In genomic region chr7:12921318-12921704, GRCm38 (mm10) we compare ENCODE assay signal across 8 mouse cellular contexts. TPM values are rescaled to one million over a fixed set of nuclear protein-coding genes. Genes with fewer than 3 reads are reported as not detected.
A peak's percentile ranks its signal among the peaks of the same experiment; 100 is the strongest.
DNase-seq lines count a peak whose midpoint lies in the region; ATAC-seq and TF ChIP-seq lines count a peak whose summit lies in the region.

No protein-coding gene starts in this region.

- DNase-seq in kidney, adult 18-20 months = no peak
- DNase-seq in brain, embryonic 14.5 days (ENCODE audit: low read depth) = no peak
- DNase-seq in midbrain, embryonic 14.5 days = no peak
- DNase-seq in embryo, embryonic 11 days = no peak
- no peak for DNase-seq in gastrocnemius, adult 18-20 months (ENCODE audit: low spot score)

- no peaks in the 10 kb centered on the region for H3K9me3 ChIP-seq in kidney, embryonic 15.5 days (replicated peaks)
- H3K9me3 ChIP-seq in hindbrain, embryonic 13.5 days = no peaks in the 10 kb centered on the region
- H3K9me3 ChIP-seq in midbrain, embryonic 14.5 days (ENCODE audit: control insufficient read depth, low read length) = no peaks in the 10 kb centered on the region

- peaks cover 24% of the 10 kb centered on the region for H3K4me1 ChIP-seq in kidney, embryonic 15.5 days
- peaks cover 16% of the 10 kb centered on the region for H3K4me1 ChIP-seq in hindbrain, embryonic 13.5 days (replicated peaks)
- H3K4me1 ChIP-seq in midbrain, embryonic 14.5 days (ENCODE audit: control insufficient read depth, insufficient read depth, low read length) = peaks cover 10% of the 10 kb centered on the region

- H3K36me3 ChIP-seq in kidney, embryonic 15.5 days = peaks cover 34% of the 10 kb centered on the region
- peaks cover 32% of the 10 kb centered on the region for H3K36me3 ChIP-seq in hindbrain, embryonic 13.5 days
- peaks cover 32% of the 10 kb centered on the region for H3K36me3 ChIP-seq in midbrain, embryonic 14.5 days (ENCODE audit: control insufficient read depth, insufficient read depth, low read length)

- H3K4me2 ChIP-seq in kidney, embryonic 15.5 days = peak overlapping the region; percentile 87
- peak overlapping the region; percentile 78 for H3K4me2 ChIP-seq in hindbrain, embryonic 13.5 days
- peak overlapping the region; percentile 95 for H3K4me2 ChIP-seq in midbrain, embryonic 14.5 days (ENCODE audit: low read length)

- H3K27ac ChIP-seq in kidney, embryonic 15.5 days = peak overlapping the region; percentile 98
- H3K27ac ChIP-seq in hindbrain, embryonic 13.5 days = peak overlapping the region; percentile 96
- H3K27ac ChIP-seq in midbrain, embryonic 14.5 days (replicated peaks; ENCODE audit: low read depth, low read length) = peak overlapping the region; percentile 89

- ATAC-seq in kidney, embryonic 15.5 days (replicated peaks; ENCODE audit: low FRiP score) = peak; percentile 17
- ATAC-seq in hindbrain, embryonic 13.5 days (ENCODE audit: low FRiP score) = peak; percentile 12
- ATAC-seq in midbrain, embryonic 14.5 days (ENCODE audit: low FRiP score, low TSS enrichment) = no peak
- ATAC-seq in CD4-positive, CD25-positive, alpha-beta regulatory T cell, adult 4 months = no peak

- 0% methylated on average over 3 of the region's 3 CpGs for WGBS in kidney, embryonic 15.5 days
- WGBS in hindbrain, embryonic 13.5 days = 0% methylated on average over 3 of the region's 3 CpGs
- WGBS in midbrain, embryonic 14.5 days = 4% methylated on average over 3 of the region's 3 CpGs

- no peak for TF ChIP-seq CTCF in brain, embryonic 14.5 days (IDR thresholded peaks at IDR 0.05; ENCODE audit: borderline replicate concordance, extremely low read depth, insufficient read depth, insufficient read length)

- H3K9ac ChIP-seq in kidney, embryonic 15.5 days = peak overlapping the region; percentile 85
- peak overlapping the region; percentile 87 for H3K9ac ChIP-seq in hindbrain, embryonic 13.5 days
- H3K9ac ChIP-seq in midbrain, embryonic 14.5 days (replicated peaks; ENCODE audit: low read length) = peak overlapping the region; percentile 71

- TF ChIP-seq POLR2A in brain, embryonic 14.5 days (IDR thresholded peaks at IDR 0.05; ENCODE audit: borderline replicate concordance, extremely low read depth, insufficient read depth, insufficient read length, poor library complexity, severe bottlenecking) = 0 out of 2 replicates have a peak, but pooled peaks have one; percentile 7

- H3K4me3 ChIP-seq in kidney, embryonic 15.5 days (replicated peaks) = peak overlapping the region; percentile 78
- H3K4me3 ChIP-seq in hindbrain, embryonic 13.5 days = peak overlapping the region; percentile 89
- peak overlapping the region; percentile 78 for H3K4me3 ChIP-seq in midbrain, embryonic 14.5 days (replicated peaks; ENCODE audit: low read depth, low read length)

- H3K27me3 ChIP-seq in kidney, embryonic 15.5 days = no peaks in the 10 kb centered on the region
- H3K27me3 ChIP-seq in hindbrain, embryonic 13.5 days = peaks cover 17% of the 10 kb centered on the region
- peaks cover 5% of the 10 kb centered on the region; the same call in 1 of the 2 replicates for H3K27me3 ChIP-seq in midbrain, embryonic 14.5 days (ENCODE audit: control insufficient read depth, insufficient read depth, low read length)

RNA-seq across cellular contexts. Expression of gene Rps5, which starts 0.8 kb away (rescaled TPM):
- 1,034 and 1,085 TPM in 2 replicates for polyA plus RNA-seq in kidney, embryonic 15.5 days (2015; fragmentation: Nextera tagmentation; extraction: Ambion mirVana)
- 2,137 and 2,684 TPM in 2 replicates for polyA plus RNA-seq in brain, embryonic 14.5 days (2012; rRNA removed)
- 661 and 665 TPM in 2 replicates for polyA plus RNA-seq in hindbrain, embryonic 13.5 days (2015; fragmentation: Nextera tagmentation; extraction: Ambion mirVana)
- 749 and 858 TPM in 2 replicates for polyA plus RNA-seq in midbrain, embryonic 14.5 days (2014; fragmentation: Nextera tagmentation; extraction: Ambion mirVana)
- polyA plus RNA-seq in CD4-positive, CD25-positive, alpha-beta regulatory T cell, adult 4 months (2017; shearing (Covaris generic)) = 1,000 to 10,000 TPM; 2,766 to 2,852 TPM
- total RNA-seq in gastrocnemius, adult 18-20 months (2021) = 100 to 1,000 TPM; 586 to 589 TPM

RNA-seq across cellular contexts. Expression of gene Rnf225, which starts 5.9 kb away (rescaled TPM):
- polyA plus RNA-seq in kidney, embryonic 15.5 days (2015; fragmentation: Nextera tagmentation; extraction: Ambion mirVana) = 0.45 and 0.77 TPM in 2 replicates
- 2.6 and 3.3 TPM in 2 replicates for polyA plus RNA-seq in brain, embryonic 14.5 days (2012; rRNA removed)
- 0.70 TPM in 2 replicates for polyA plus RNA-seq in hindbrain, embryonic 13.5 days (2015; fragmentation: Nextera tagmentation; extraction: Ambion mirVana)
- polyA plus RNA-seq in midbrain, embryonic 14.5 days (2014; fragmentation: Nextera tagmentation; extraction: Ambion mirVana) = 0.64 and 0.66 TPM in 2 replicates
- polyA plus RNA-seq in CD4-positive, CD25-positive, alpha-beta regulatory T cell, adult 4 months (2017; shearing (Covaris generic)) = not detected
- total RNA-seq in gastrocnemius, adult 18-20 months (2021) = under 1 TPM; 0.46 to 0.59 TPM

RNA-seq across cellular contexts. Expression of gene Zscan22, which starts 23.7 kb away (rescaled TPM):
- 19.3 and 19.9 TPM in 2 replicates for polyA plus RNA-seq in kidney, embryonic 15.5 days (2015; fragmentation: Nextera tagmentation; extraction: Ambion mirVana)
- polyA plus RNA-seq in brain, embryonic 14.5 days (2012; rRNA removed) = 14.2 and 17.8 TPM in 2 replicates
- 10.6 and 10.9 TPM in 2 replicates for polyA plus RNA-seq in hindbrain, embryonic 13.5 days (2015; fragmentation: Nextera tagmentation; extraction: Ambion mirVana)
- 9.9 and 13.0 TPM in 2 replicates for polyA plus RNA-seq in midbrain, embryonic 14.5 days (2014; fragmentation: Nextera tagmentation; extraction: Ambion mirVana)
- polyA plus RNA-seq in CD4-positive, CD25-positive, alpha-beta regulatory T cell, adult 4 months (2017; shearing (Covaris generic)) = 10 to 100 TPM in 1 of 2 experiments, 1 to 10 TPM in 1; 8.2 to 15.0 TPM
- 1 to 10 TPM; 2.8 to 3.4 TPM for total RNA-seq in gastrocnemius, adult 18-20 months (2021)

RNA-seq across cellular contexts. Expression of gene Zfp128, which starts 40.3 kb away (rescaled TPM):
- polyA plus RNA-seq in kidney, embryonic 15.5 days (2015; fragmentation: Nextera tagmentation; extraction: Ambion mirVana) = 3.7 and 3.8 TPM in 2 replicates
- 9.4 and 10.5 TPM in 2 replicates for polyA plus RNA-seq in brain, embryonic 14.5 days (2012; rRNA removed)
- polyA plus RNA-seq in hindbrain, embryonic 13.5 days (2015; fragmentation: Nextera tagmentation; extraction: Ambion mirVana) = 7.0 and 7.3 TPM in 2 replicates
- 8.6 and 9.0 TPM in 2 replicates for polyA plus RNA-seq in midbrain, embryonic 14.5 days (2014; fragmentation: Nextera tagmentation; extraction: Ambion mirVana)
- polyA plus RNA-seq in CD4-positive, CD25-positive, alpha-beta regulatory T cell, adult 4 months (2017; shearing (Covaris generic)) = 1 to 10 TPM; 1.0 to 1.7 TPM
- total RNA-seq in gastrocnemius, adult 18-20 months (2021) = 1 to 10 TPM; 1.8 to 2.2 TPM

RNA-seq across cellular contexts. Expression of gene Zfp324, which starts 44.3 kb away (rescaled TPM):
- polyA plus RNA-seq in kidney, embryonic 15.5 days (2015; fragmentation: Nextera tagmentation; extraction: Ambion mirVana) = 9.8 and 11.4 TPM in 2 replicates
- polyA plus RNA-seq in brain, embryonic 14.5 days (2012; rRNA removed) = 14.1 and 16.1 TPM in 2 replicates
- 13.6 and 13.7 TPM in 2 replicates for polyA plus RNA-seq in hindbrain, embryonic 13.5 days (2015; fragmentation: Nextera tagmentation; extraction: Ambion mirVana)
- polyA plus RNA-seq in midbrain, embryonic 14.5 days (2014; fragmentation: Nextera tagmentation; extraction: Ambion mirVana) = 12.0 and 14.4 TPM in 2 replicates
- 1 to 10 TPM; 2.2 to 2.7 TPM for polyA plus RNA-seq in CD4-positive, CD25-positive, alpha-beta regulatory T cell, adult 4 months (2017; shearing (Covaris generic))
- total RNA-seq in gastrocnemius, adult 18-20 months (2021) = 1 to 10 TPM; 1.4 to 1.5 TPM

Comparison
In these comparisons a context has a peak if more than half of its experiments do, and no peak if none do; other contexts are left out.
1. ATAC-seq: peak in kidney, embryonic 15.5 days (single experiment) and hindbrain, embryonic 13.5 days (single experiment); none in midbrain, embryonic 14.5 days (single experiment) and CD4-positive, CD25-positive, alpha-beta regulatory T cell, adult 4 months (single experiment).
2. Peak in every context shown above with its lines, with median percentiles within 50 percentile points of each other: H3K27ac ChIP-seq, H3K4me2 ChIP-seq, H3K4me3 ChIP-seq and H3K9ac ChIP-seq.